In genomic region chr3:83980231-83980872, GRCm38 (mm10) we compare ENCODE assay signal across 11 mouse cellular contexts. TPM values are rescaled to one million over a fixed set of nuclear protein-coding genes. Genes with fewer than 3 reads are reported as not detected.
DNase-seq lines count a peak whose midpoint lies in the region; ATAC-seq lines count a peak whose summit lies in the region.
"Had no signal": no experiment of that assay in that cellular context is flagged by ENCODE, and none has a peak within 500 bp of the region (broad histone marks: within the 10 kb centered on the region; RNA-seq: fewer than 3 reads in every experiment).

No protein-coding gene starts in this region.

- peak; percentile 55; the same call in 1 of the 2 replicates for ATAC-seq in kidney, embryonic 15.5 days (replicated peaks; ENCODE audit: low FRiP score)
- peak; percentile 94 for ATAC-seq in forebrain, embryonic 13.5 days
- ATAC-seq in midbrain, embryonic 12.5 days (ENCODE audit: low FRiP score, low read depth), result peak; percentile 97
- ATAC-seq in cerebellum, adult (ENCODE audit: insufficient number of reproducible peaks, low FRiP score, low TSS enrichment), result no peak

- H3K9ac ChIP-seq in kidney, embryonic 15.5 days, result no peak overlapping the region
- peak overlapping the region; percentile 47; the same call in 1 of the 2 replicates for H3K9ac ChIP-seq in forebrain, embryonic 13.5 days
- 0 out of 2 replicates have a peak overlapping the region, but pooled peaks have one; percentile 28 for H3K9ac ChIP-seq in midbrain, embryonic 12.5 days (replicated peaks)

- H3K27ac ChIP-seq in kidney, embryonic 15.5 days, result no peak overlapping the region
- H3K27ac ChIP-seq in forebrain, embryonic 13.5 days, result peak overlapping the region; percentile 99
- H3K27ac ChIP-seq in midbrain, embryonic 12.5 days (replicated peaks), result peak overlapping the region; percentile 94
- H3K27ac ChIP-seq: heart, adult 2 months had no signal

- H3K4me2 ChIP-seq in kidney, embryonic 15.5 days, result no peak overlapping the region
- peak overlapping the region; percentile 39 for H3K4me2 ChIP-seq in forebrain, embryonic 13.5 days
- H3K4me2 ChIP-seq in midbrain, embryonic 12.5 days (replicated peaks), result peak overlapping the region; percentile 26

- H3K4me3 ChIP-seq in kidney, embryonic 15.5 days (replicated peaks), result no peak overlapping the region
- H3K4me3 ChIP-seq in forebrain, embryonic 13.5 days, result no peak overlapping the region
- H3K4me3 ChIP-seq in midbrain, embryonic 12.5 days, result no peak overlapping the region
- H3K4me3 ChIP-seq: heart, adult 2 months had no signal

- no peaks in the 10 kb centered on the region for H3K27me3 ChIP-seq in kidney, embryonic 15.5 days
- H3K27me3 ChIP-seq in forebrain, embryonic 13.5 days, result no peaks in the 10 kb centered on the region
- H3K27me3 ChIP-seq in midbrain, embryonic 12.5 days, result no peaks in the 10 kb centered on the region
- H3K27me3 ChIP-seq: CH12.LX had no signal

- peaks cover 29% of the 10 kb centered on the region for H3K4me1 ChIP-seq in kidney, embryonic 15.5 days
- peaks cover 97% of the 10 kb centered on the region for H3K4me1 ChIP-seq in forebrain, embryonic 13.5 days
- peaks cover 93% of the 10 kb centered on the region for H3K4me1 ChIP-seq in midbrain, embryonic 12.5 days

- DNase-seq in kidney, adult 9 months, result no peak
- peak; percentile 99 for DNase-seq in R1 (ENCODE audit: low read depth, low spot score)
- no peak for DNase-seq in natural killer cell, adult 2 months (ENCODE audit: low spot score in 2 of 2)
- no peak for DNase-seq in ovary, postnatal 14 days (ENCODE audit: low spot score)
- DNase-seq: heart, adult 2 months; layer of hippocampus, postnatal 36 days had no signal

- no peaks in the 10 kb centered on the region for H3K9me3 ChIP-seq in kidney, embryonic 15.5 days (replicated peaks)
- no peaks in the 10 kb centered on the region for H3K9me3 ChIP-seq in forebrain, embryonic 13.5 days (replicated peaks)
- no peaks in the 10 kb centered on the region for H3K9me3 ChIP-seq in midbrain, embryonic 12.5 days

- no peaks in the 10 kb centered on the region for H3K36me3 ChIP-seq in kidney, embryonic 15.5 days
- no peaks in the 10 kb centered on the region for H3K36me3 ChIP-seq in forebrain, embryonic 13.5 days (ENCODE audit: poor library complexity, severe bottlenecking)
- no peaks in the 10 kb centered on the region for H3K36me3 ChIP-seq in midbrain, embryonic 12.5 days

- WGBS in kidney, embryonic 15.5 days, result 25% methylated on average over 6 of the region's 6 CpGs
- 0% methylated on average over 6 of the region's 6 CpGs for WGBS in forebrain, embryonic 13.5 days
- WGBS in midbrain, embryonic 12.5 days, result 5% methylated on average over 6 of the region's 6 CpGs

RNA-seq across cellular contexts. Expression of gene Tmem131l, which starts 59.6 kb away (rescaled TPM):
- 35.2 and 37.5 TPM in 2 replicates for polyA plus RNA-seq in kidney, embryonic 15.5 days (2015; fragmentation: Nextera tagmentation; extraction: Ambion mirVana)
- polyA plus RNA-seq in forebrain, embryonic 13.5 days (2015; fragmentation: Nextera tagmentation; extraction: Ambion mirVana), result 125 and 139 TPM in 2 replicates
- 83.7 and 96.5 TPM in 2 replicates for polyA plus RNA-seq in midbrain, embryonic 12.5 days (2016; fragmentation: Nextera tagmentation; extraction: Ambion mirVana)
